Mouse (Mus musculus): ENCODE measurements around the gene Rps6kb2.
A peak's percentile ranks its signal among the peaks of the same experiment; 100 is the strongest.

Rps6kb2 gene

DNA sequence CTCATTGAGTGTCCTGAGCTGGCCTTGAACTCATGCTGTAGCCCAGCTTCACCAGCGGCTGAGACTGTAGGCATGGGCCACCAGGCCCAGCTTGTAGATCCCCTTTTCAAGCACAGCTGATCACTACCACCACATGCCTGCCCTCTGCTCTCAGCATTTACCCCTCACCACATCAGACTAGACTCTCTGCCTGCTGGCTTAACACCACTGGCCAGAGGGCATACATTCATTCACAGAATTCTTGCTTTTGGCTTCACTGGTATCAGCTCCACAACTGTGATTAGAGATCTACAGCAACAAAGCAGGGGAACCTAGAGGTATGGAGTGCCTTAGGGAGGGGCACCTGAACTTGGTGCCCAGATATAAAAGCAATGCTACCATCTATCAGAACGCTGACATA lies 42.7 kb downstream of the Rps6kb2 start:
- no peak for DNase-seq (ENCODE audit: low spot score in 2 of 2)

DNA sequence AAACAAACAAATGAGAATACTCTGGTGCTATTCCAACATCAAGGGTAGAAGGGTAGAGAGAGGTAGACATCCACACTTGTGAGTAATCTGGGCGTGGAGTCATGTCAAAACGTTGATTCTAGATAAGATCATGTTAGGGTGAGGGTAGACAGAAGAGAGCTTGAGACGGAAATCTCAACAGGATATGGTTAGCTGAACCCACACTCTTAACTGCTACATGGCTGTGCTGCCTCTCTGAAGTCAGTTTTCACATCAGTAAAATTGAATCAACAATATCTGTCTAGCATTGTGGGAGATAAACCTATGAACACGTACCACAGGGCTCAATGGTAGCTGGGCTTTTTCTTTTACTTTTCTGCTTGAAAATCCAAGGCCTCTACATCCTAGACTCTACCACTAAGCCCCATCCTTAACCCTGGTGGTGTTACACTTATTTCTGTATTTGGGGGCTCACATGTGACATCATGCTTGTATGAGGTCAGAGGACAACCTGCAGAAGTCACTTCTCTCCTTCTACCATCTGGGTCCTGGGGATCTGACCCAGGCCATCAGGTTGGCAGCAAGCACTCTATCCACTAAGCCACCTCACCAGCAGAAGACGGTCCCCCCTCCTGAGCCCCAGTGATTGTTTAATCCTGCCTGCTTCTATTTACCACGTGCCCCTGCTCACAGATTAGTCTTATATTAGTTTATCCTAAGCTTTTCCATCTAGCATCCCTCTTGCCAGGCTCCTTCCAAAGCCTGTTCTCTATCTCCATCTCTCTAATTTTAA lies 43.3 kb downstream of the Rps6kb2 start:
- DNase-seq (ENCODE audit: low spot score in 2 of 2) = no peak

DNA sequence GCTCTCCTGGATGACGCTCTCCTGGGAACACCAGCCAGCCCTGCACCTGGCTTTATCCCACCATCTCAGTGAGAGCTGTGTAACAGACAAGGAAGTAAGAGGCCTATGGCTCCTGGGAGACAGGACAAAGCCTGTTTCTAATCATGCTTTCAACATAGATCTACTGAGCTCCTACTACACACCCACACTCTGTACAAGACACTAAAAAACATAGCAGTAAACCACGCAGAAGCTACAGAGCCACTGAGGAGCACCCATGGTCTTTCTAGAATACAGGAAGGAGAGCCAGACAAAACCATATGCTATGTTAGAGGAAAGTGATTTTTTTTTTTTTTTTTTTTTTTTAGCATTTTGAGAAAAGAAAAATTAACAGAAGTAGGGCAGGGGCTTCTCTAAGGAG lies 44.8 kb downstream of the Rps6kb2 start:
- no peak for DNase-seq (ENCODE audit: low spot score in 2 of 2)

DNA sequence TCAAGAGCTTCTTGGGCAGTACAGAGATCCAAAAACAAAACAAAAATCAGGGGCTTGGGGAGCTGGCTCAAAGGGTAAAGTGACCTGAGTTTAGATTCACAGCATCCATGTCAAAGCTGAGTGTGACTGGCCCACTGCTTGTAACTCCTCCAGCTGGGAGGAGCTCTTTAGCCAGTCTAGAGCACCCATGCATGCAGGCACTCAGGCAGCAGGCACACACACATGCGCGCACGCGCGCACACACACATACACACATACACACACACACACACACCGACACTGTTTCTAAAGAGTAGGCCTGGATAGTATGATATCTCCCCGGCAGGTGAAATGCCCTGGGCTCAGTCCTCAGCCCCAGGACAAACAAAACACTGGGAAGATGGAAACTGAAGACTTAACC lies 46.1 kb downstream of the Rps6kb2 start:
- no peak for DNase-seq (ENCODE audit: low spot score in 2 of 2)

DNA sequence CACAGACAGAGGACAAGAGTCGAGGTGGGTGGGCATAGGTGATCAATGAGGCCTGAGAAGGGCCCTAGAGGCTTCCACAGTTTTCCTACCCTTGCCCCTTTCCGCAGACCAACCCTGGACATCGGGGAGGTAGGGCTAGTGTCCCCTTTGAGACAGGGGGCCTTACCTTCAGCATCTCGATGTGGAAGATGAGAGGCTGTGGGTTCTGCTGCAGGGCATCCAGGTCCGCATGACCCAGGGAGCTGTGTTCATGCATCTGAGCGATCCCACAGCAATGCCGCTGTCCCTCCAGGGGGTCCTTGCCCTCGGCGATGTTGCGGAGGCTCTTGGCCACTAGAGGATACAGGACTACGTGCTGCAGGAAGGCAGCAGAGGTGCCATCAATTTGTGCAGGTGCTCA lies 47.3 kb downstream of the Rps6kb2 start:
- DNase-seq (ENCODE audit: low spot score in 2 of 2) = no peak

DNA sequence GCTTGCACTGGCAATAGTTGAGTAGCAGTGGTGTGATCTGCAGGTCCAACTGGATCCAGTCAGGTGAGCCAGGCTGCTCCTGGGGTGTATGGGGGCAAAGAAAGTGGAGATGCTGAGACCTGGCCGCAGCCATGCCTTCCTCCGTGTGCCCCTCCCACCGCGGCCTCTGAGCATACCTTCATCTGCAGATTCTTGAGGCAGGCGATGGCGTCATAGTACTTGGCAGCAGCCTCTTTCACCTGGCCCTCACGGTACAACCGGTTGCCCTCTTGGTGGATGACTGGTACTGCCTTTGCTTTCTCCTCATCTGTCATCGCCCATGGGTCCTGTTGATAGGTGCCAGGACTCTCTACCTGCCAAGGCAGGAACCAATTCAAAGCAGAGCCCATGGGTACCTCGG lies 48.0 kb downstream of the Rps6kb2 start:
- DNase-seq (ENCODE audit: low spot score in 2 of 2) = no peak

DNA sequence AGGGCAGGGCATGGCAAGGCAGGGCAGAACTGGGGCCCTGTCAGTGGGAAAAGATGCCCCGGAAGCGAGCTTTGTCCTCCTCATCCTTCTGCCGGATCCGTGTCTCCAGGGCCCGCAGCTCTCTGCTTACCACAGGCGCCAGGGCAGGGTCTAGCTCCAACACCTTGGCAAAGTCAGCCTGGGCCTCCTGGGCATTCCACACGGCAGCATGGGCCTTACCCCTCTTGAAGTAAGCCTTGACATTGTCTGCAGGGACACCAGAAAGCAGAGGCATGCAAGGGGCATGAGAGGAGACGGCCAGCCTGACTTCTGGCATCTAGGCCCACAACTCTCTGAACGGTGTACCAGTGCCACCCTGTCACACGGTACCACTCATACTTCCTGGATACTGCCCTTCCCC lies 48.6 kb downstream of the Rps6kb2 start:
- DNase-seq (ENCODE audit: low spot score in 2 of 2) = no peak

DNA sequence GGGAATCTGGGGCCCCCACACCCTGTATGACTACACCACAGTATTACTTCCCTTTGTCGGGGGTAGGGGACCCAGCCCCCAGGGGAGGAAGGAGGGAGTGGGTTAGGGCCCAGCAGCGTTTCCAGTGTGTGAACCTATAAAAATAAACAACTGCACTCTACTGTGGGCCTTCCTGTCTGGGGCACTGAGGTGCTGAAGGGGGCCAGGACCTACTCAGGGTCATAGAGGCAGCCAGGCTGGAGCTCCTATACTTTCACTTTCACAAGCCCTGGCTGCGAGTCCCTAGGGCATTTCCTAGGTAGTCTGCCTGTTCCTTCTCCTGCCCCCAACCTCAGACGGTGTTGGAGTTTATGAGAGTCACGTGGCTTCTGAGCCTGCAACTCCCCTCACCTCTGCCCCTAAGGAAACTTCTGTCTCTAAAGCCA lies 49.3 kb downstream of the Rps6kb2 start:
- DNase-seq (ENCODE audit: low spot score in 2 of 2) = no peak

DNA sequence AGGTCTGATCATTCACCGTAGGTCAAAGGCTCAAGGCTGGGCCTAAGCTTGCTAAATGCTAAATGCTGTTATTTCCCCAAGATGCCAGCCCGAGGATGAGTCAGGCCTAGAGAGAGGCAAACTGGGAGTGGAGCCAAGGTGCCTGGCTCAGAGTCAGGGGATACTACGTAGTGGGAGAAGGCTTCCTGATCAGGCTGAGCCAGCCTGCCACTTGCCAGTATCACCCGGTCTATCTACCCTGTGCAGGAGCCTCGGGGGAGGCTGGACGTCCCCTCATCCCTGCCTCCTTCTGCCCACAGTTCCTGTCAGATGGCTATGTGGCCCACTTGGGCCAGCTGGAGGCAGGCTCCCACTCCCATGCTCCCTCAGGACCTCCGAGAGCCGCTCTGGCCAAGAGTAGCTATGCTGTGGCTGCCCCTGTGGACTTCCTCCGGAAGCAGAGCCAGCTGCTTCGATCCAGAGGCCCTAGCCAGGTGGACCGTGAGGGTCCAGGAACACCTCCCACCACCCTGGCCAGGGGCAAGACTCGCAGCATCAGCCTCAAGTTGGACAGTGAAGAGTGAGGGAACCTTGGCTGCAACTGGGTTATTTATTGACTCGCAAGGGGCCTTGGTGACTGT lies 49.9 kb downstream of the Rps6kb2 start:
- peak in 1 of 2 experiments; percentile 51 for DNase-seq (ENCODE audit: low spot score in 2 of 2)

DNA sequence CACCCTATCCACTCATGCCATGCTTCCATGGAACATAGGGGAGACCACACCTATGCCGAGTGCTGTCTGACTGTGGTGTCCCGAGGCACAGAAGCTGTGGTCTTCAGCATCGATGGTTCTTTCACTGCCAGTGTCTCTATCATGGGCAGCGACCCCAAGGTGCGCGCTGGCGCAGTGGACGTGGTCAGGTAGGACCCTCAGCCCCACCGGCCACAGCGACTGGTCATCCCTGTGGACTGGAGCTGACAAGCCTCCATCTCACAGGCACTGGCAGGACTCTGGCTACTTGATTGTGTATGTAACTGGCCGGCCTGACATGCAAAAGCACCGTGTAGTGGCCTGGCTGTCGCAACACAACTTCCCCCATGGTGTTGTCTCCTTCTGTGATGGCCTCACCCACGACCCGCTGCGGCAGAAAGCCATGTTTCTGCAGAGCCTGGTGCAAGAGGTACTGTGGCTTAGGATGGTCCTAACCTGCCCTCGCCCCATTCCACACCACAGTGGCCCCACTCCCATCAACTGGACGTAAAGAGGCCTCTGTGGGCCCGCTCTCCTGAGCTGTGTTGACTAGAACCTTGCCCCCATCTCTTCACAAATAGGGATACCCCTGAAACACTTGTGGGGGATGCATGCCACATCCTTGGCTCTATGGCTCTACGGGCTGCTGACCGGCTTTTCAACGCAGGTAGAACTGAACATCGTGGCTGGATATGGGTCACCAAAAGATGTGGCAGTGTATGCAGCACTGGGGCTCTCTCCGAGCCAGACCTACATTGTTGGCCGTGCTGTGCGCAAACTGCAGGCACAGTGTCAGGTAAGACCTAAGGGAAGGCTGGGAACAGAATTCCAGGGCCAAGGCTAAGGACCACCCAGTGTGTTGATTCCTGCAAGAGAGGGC lies 50.8 kb downstream of the Rps6kb2 start:
- no peak for DNase-seq (ENCODE audit: low spot score in 2 of 2)

DNA sequence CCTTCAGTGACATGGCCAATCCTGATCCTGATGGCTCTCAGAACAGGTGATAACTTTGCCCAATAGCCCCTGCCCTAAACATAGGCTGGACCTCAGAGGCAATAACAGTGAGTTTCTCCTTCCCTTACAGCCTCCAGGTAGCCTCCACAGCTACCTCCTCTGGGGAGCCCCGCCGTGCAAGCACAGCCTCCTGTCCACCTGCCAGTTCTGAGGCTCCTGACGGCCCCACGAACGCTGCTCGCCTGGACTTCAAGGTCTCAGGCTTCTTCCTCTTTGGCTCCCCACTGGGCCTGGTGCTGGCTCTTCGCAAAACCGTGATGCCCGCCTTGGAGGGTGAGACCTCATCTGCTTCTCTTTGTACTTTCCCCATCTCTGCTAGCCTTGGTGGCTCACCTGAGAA lies 54.6 kb downstream of the Rps6kb2 start:
- DNase-seq (ENCODE audit: low spot score in 2 of 2) = no peak

DNA sequence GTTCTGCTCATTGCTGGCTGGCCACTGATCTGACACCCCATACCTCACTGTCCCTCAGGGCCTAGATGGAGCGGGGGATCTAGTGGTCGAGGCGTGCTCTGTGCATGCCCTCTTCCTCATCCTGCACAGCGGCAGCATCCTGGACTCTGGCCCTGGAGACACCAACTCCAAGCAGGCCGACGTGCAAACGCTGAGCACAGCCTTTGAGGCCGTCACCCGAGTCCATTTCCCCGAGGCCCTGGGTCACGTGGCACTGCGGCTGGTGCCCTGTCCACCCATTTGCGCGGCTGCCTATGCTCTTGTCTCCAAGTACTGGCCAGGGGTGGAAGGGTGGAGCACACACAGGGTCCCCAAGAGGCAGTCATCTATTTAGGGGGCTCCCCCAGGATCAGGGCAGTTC lies 56.5 kb downstream of the Rps6kb2 start:
- no peak for DNase-seq (ENCODE audit: low spot score in 2 of 2)

DNA sequence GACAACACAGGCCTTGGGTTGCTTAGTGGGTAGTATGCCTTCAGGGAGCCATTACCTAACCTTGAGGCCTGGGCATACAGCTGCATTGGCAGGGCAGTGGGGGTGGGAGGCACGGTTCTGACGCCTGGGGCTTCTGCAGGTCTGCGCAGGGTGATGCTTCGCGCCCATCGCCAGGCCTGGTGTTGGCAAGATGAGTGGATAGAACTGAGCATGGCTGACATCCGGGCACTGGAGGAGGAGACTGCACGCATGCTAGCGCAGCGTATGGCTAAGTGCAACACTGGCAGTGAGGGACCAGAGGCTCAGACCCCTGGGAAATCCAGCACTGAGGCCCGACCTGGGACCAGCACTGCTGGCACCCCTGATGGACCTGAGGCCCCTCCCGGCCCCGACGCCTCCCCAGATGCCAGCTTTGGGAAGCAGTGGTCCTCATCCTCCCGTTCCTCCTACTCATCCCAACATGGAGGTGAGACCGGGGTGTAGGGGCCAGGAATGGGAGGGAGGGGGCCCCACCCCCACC lies 58.4 kb downstream of the Rps6kb2 start:
- DNase-seq (ENCODE audit: low spot score in 2 of 2) = no peak

Measured in frontal cortex, postnatal 14 days (tissue).